Mouse (Mus musculus): ENCODE measurements around the gene Traf1. TPM values are rescaled to one million over a fixed set of nuclear protein-coding genes. Genes with fewer than 3 reads are reported as not detected.

Gene Traf1
- polyA plus RNA-seq, 1 experiment from 2014 or later, result 0.87 TPM

DNA sequence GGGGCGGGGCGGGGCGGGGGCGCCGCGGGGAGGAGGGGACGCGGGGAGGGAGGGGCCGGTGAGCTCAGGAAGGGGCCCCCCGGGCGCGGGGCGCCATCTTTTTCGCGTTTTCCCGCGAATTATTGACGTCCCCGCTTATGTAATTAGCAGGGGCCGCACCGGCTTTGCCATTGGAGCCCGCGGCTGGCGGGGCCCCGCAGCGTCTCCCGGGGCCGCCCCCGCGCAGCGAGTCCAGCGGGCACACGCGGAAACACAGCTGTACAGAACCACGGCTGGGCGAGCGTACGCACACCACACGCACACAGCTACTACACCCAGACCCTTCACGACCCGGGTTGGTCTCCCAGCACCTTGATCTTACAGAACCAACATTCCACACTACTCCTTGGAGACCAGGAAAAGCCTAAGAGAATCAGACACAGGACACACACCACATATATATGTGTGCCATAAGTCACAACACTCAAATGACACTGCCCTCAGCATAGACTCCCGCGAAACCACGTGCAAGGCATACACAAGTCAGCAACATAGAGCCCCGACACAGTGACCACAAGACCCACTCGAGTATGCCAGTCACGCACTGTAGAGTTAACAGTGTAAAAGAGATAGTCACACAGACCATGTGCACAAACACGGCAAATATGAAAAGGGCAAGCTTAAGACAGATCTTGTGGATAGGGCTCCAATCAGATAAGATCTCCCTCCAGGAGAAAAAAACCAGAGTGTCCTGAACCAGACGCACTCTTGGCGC lies 47.3 kb downstream of the Traf1 start:
- peaks cover 15% of the 10 kb centered on the region for H3K27me3 ChIP-seq (ENCODE audit: control insufficient read depth, insufficient read depth, low read length)
- 0 out of 2 replicates have a peak, but pooled peaks cover 4% of the 10 kb centered on the region for H3K4me1 ChIP-seq (ENCODE audit: control insufficient read depth, insufficient read depth, low read length)
- DNase-seq (peak; percentile 63), ATAC-seq (ENCODE audit: low FRiP score, low TSS enrichment) (peak; percentile 48)
- 3% methylated on average over 42 of the region's 50 CpGs for WGBS
- H3K4me2 ChIP-seq (ENCODE audit: low read length), result peak overlapping the region; percentile 97
- H3K4me3 ChIP-seq (replicated peaks; ENCODE audit: low read depth, low read length), result peak overlapping the region; percentile 49
- H3K9me3 ChIP-seq (ENCODE audit: control insufficient read depth, low read length), result no peaks in the 10 kb centered on the region
- no peaks in the 10 kb centered on the region for H3K36me3 ChIP-seq (ENCODE audit: control insufficient read depth, insufficient read depth, low read length)
- H3K27ac ChIP-seq (replicated peaks; ENCODE audit: low read depth, low read length), result no peak overlapping the region
- H3K9ac ChIP-seq (replicated peaks; ENCODE audit: low read length), result peak overlapping the region; percentile 55

DNA sequence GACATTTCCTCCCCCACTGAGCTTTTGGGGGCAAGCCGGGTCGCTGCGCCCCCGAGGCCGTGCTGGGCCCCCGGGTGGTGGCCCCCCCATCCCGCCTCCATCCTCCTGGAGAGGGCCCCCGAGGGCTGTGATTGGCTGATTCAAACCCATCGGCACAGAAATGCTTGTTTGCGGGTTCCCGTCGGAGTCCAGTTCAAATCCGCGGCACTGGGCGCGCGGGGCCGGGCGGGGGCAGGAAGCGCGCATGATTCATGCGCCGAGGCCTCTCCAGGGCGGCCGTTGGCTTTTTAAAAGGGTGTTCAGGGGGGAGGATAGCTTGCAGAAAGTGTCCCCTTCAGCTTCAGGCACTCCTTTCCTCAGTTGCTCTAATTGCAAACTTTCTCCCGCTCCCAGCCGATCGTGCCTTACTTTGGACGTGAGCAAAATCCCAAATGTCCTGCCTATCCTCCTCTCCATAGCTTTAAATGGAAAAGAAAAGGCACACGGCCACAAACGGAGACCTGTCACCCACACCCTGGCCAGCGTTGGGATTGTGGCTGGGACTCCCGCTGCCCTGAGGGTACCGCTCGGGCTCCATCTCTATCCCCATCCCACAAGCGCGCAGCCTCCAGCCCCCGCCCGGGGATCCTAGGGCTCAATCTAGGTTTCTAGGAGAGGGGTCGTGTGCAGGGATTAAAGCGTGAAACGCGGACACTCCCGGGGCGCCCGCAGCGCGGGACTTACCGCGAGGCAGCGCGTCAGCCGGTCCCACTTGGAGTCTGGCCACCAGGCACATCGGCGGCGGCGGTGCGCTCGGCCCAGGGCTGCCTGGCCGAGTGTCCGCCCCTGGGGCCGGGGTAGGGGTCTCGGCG lies 48.1 kb downstream of the Traf1 start, which contains the start of gene Phf19:
Gene Phf19 (minus strand): TSS at position 809 of the 851 bp plus-strand sequence.
- peak within 1 kb of the TSS; percentile 49 for H3K4me3 ChIP-seq (replicated peaks; ENCODE audit: low read depth, low read length)
- peaks cover 15% of the 10 kb centered on the region for H3K27me3 ChIP-seq (ENCODE audit: control insufficient read depth, insufficient read depth, low read length)
- peak; percentile 57 for DNase-seq
- H3K4me1 ChIP-seq (ENCODE audit: control insufficient read depth, insufficient read depth, low read length), result 0 out of 2 replicates have a peak, but pooled peaks cover 4% of the 10 kb centered on the region
- peak; percentile 62 for ATAC-seq (ENCODE audit: low FRiP score, low TSS enrichment)
- no peak within 1 kb of the TSS for H3K27ac ChIP-seq (replicated peaks; ENCODE audit: low read depth, low read length)
- WGBS, result under 1% methylated on average over 63 of the region's 64 CpGs
- peak within 1 kb of the TSS; percentile 55 for H3K9ac ChIP-seq (replicated peaks; ENCODE audit: low read length)
- no peaks in the 10 kb centered on the region for H3K36me3 ChIP-seq (ENCODE audit: control insufficient read depth, insufficient read depth, low read length)
- H3K4me2 ChIP-seq (ENCODE audit: low read length), result peak within 1 kb of the TSS; percentile 97
- no peaks in the 10 kb centered on the region for H3K9me3 ChIP-seq (ENCODE audit: control insufficient read depth, low read length)

- peak overlapping the region; percentile 97 for H3K4me2 ChIP-seq (ENCODE audit: low read length)
- H3K4me1 ChIP-seq (ENCODE audit: control insufficient read depth, insufficient read depth, low read length), result 0 out of 2 replicates have a peak, but pooled peaks cover 4% of the 10 kb centered on the region
- H3K36me3 ChIP-seq (ENCODE audit: control insufficient read depth, insufficient read depth, low read length), result no peaks in the 10 kb centered on the region
- no peaks in the 10 kb centered on the region for H3K9me3 ChIP-seq (ENCODE audit: control insufficient read depth, low read length)
- DNase-seq (no peak), ATAC-seq (ENCODE audit: low FRiP score, low TSS enrichment) (no peak)
- no peak overlapping the region; the same call in 1 of the 2 replicates for H3K4me3 ChIP-seq (replicated peaks; ENCODE audit: low read depth, low read length)
- no peak overlapping the region for H3K27ac ChIP-seq (replicated peaks; ENCODE audit: low read depth, low read length)
- peaks cover 15% of the 10 kb centered on the region for H3K27me3 ChIP-seq (ENCODE audit: control insufficient read depth, insufficient read depth, low read length)
- no peak overlapping the region for H3K9ac ChIP-seq (replicated peaks; ENCODE audit: low read length)
- 46% methylated on average over 7 of the region's 7 CpGs for WGBS
Measured at GRCm38 (mm10) chr2:34912613-34913012, 49.0 kb downstream of the Traf1 start.

DNA sequence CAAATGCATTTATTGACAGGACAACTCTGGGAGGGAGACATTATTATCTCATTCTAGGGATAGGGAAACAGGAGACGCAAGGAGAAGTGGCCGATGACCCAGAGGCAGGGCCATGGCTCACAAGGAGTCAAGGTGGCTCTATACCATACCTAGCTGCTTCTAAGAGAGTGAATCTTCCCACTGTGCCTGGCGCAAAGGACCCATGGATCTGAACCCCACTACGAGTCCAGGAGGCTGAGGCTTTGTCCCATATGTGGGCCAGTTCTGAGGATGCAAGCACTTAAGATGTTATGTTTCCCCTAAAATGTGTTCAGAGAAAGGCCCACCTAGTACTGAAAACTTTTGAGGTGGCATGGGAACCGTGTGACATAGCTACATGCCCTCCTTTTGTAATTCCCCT lies 49.7 kb downstream of the Traf1 start:
- Histone ChIP-seq H3K4me2 (ENCODE audit: low read length) (no peak overlapping the region), H3K36me3 (ENCODE audit: control insufficient read depth, insufficient read depth, low read length) (no peaks in the 10 kb centered on the region), H3K9me3 (ENCODE audit: control insufficient read depth, low read length) (no peaks in the 10 kb centered on the region), H3K27ac (replicated peaks; ENCODE audit: low read depth, low read length) (no peak overlapping the region), H3K4me1 (ENCODE audit: control insufficient read depth, insufficient read depth, low read length) (0 out of 2 replicates have a peak, but pooled peaks cover 4% of the 10 kb centered on the region), H3K4me3 (replicated peaks; ENCODE audit: low read depth, low read length) (no peak overlapping the region), H3K9ac (replicated peaks; ENCODE audit: low read length) (no peak overlapping the region), H3K27me3 (ENCODE audit: control insufficient read depth, insufficient read depth, low read length) (peaks cover 15% of the 10 kb centered on the region)
- DNase-seq, result no peak
- ATAC-seq (ENCODE audit: low FRiP score, low TSS enrichment), result no peak
- WGBS, result 85% methylated on average over 5 of the region's 5 CpGs

DNA sequence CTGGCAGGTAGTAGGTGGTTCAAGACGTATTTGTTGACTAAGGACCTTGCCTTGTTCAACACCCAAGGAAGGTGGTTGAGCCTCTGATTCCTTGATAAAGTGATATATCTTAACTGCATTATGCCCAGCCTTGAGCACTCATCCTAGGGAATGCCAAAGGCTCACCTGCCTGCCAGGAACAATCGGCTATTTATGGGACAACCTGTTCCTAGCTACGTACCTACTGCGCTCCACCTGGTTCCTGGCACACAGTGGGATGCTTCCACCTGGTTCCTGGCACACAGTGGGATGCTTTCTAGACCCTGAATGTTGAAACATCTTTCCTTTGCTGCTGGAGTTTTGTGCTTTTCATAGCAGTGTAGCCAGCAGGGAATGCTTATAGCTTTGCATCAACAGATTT lies 51.9 kb downstream of the Traf1 start:
- Histone ChIP-seq H3K27me3 (ENCODE audit: control insufficient read depth, insufficient read depth, low read length) (peaks cover 15% of the 10 kb centered on the region), H3K9ac (replicated peaks; ENCODE audit: low read length) (no peak overlapping the region), H3K4me1 (ENCODE audit: control insufficient read depth, insufficient read depth, low read length) (0 out of 2 replicates have a peak, but pooled peaks cover 4% of the 10 kb centered on the region), H3K4me2 (ENCODE audit: low read length) (no peak overlapping the region), H3K9me3 (ENCODE audit: control insufficient read depth, low read length) (no peaks in the 10 kb centered on the region), H3K36me3 (ENCODE audit: control insufficient read depth, insufficient read depth, low read length) (no peaks in the 10 kb centered on the region), H3K4me3 (replicated peaks; ENCODE audit: low read depth, low read length) (no peak overlapping the region), H3K27ac (replicated peaks; ENCODE audit: low read depth, low read length) (no peak overlapping the region)
- 93% methylated on average over 4 of the region's 4 CpGs for WGBS
- ATAC-seq (ENCODE audit: low FRiP score, low TSS enrichment) (no peak), DNase-seq (no peak)

GRCm38 (mm10) chr2:34906861-34907604 lies 54.5 kb downstream of the Traf1 start:
- 49% methylated on average over 12 of the region's 12 CpGs for WGBS
- no peak for ATAC-seq (ENCODE audit: low FRiP score, low TSS enrichment)

GRCm38 (mm10) chr2:34906426-34906825 lies 55.1 kb downstream of the Traf1 start:
- Histone ChIP-seq H3K27ac (replicated peaks; ENCODE audit: low read depth, low read length) (no peak overlapping the region), H3K4me1 (ENCODE audit: control insufficient read depth, insufficient read depth, low read length) (no peaks in the 10 kb centered on the region), H3K36me3 (ENCODE audit: control insufficient read depth, insufficient read depth, low read length) (no peaks in the 10 kb centered on the region), H3K9me3 (ENCODE audit: control insufficient read depth, low read length) (no peaks in the 10 kb centered on the region), H3K27me3 (ENCODE audit: control insufficient read depth, insufficient read depth, low read length) (no peaks in the 10 kb centered on the region), H3K4me2 (ENCODE audit: low read length) (no peak overlapping the region), H3K9ac (replicated peaks; ENCODE audit: low read length) (no peak overlapping the region), H3K4me3 (replicated peaks; ENCODE audit: low read depth, low read length) (no peak overlapping the region)
- ATAC-seq (ENCODE audit: low FRiP score, low TSS enrichment), result no peak
- DNase-seq, result no peak
- 74% methylated on average over 6 of the region's 6 CpGs for WGBS

More at GRCm38 (mm10) chr2:34906861-34907604, 54.5 kb downstream of the Traf1 start:
- Histone ChIP-seq H3K36me3 (ENCODE audit: control insufficient read depth, insufficient read depth, low read length) (no peaks in the 10 kb centered on the region), H3K27me3 (ENCODE audit: control insufficient read depth, insufficient read depth, low read length) (no peaks in the 10 kb centered on the region), H3K4me3 (replicated peaks; ENCODE audit: low read depth, low read length) (no peak overlapping the region), H3K9me3 (ENCODE audit: control insufficient read depth, low read length) (no peaks in the 10 kb centered on the region), H3K4me1 (ENCODE audit: control insufficient read depth, insufficient read depth, low read length) (no peaks in the 10 kb centered on the region), H3K27ac (replicated peaks; ENCODE audit: low read depth, low read length) (no peak overlapping the region), H3K4me2 (ENCODE audit: low read length) (no peak overlapping the region), H3K9ac (replicated peaks; ENCODE audit: low read length) (no peak overlapping the region)
- DNase-seq, result peak; percentile 1

DNA sequence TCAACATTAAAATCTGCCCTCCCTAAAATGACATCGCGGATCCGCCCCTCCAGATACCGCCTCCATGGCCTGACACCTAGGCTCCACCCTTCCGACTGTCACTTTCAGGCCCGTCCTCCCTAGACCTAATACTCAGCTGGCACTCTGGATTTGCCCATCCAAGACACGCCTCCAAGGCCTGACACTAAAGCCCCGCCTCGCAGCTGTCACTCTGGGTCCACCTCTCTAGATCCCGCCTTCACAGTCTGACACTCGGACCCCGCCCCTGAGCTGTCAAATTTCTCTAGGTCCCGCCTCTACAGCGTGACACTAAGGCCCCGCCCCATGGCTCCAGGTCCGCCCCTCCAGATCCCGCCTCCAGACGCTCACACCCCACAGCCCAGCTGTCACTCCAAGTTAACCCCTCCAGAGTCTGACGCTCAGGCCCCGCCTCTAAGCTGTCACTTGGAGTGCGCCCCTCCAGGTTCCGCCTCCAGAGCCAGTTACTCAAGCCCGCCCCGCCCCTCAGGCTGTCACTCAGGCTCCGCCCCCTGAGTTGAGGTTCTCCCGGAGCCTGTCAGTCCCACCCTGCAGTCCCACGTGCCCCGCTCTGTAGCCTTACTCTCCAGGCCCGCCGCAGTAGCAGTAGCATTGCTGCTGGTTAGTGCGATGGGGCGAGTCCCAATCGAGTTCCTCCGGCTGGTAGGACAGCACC lies 56.6 kb downstream of the Traf1 start:
- peak; percentile 97 for ATAC-seq (ENCODE audit: low FRiP score, low TSS enrichment)
- WGBS, result under 1% methylated on average over 34 of the region's 34 CpGs
- no peaks in the 10 kb centered on the region for H3K9me3 ChIP-seq (ENCODE audit: control insufficient read depth, low read length)

More for the DNA sequence above, 56.6 kb downstream of the Traf1 start:
- Histone ChIP-seq H3K27ac (replicated peaks; ENCODE audit: low read depth, low read length) (peak overlapping the region; percentile 64), H3K4me3 (replicated peaks; ENCODE audit: low read depth, low read length) (peak overlapping the region; percentile 36), H3K27me3 (ENCODE audit: control insufficient read depth, insufficient read depth, low read length) (no peaks in the 10 kb centered on the region), H3K4me2 (ENCODE audit: low read length) (peak overlapping the region; percentile 67), H3K36me3 (ENCODE audit: control insufficient read depth, insufficient read depth, low read length) (no peaks in the 10 kb centered on the region), H3K4me1 (ENCODE audit: control insufficient read depth, insufficient read depth, low read length) (no peaks in the 10 kb centered on the region), H3K9ac (replicated peaks; ENCODE audit: low read length) (peak overlapping the region; percentile 32; the same call in 1 of the 2 replicates)
- peak; percentile 98 for DNase-seq

Data from midbrain, embryonic 14.5 days (tissue).